Mouse (Mus musculus): Measurements from ENCODE around the gene Pigx. TPM values are rescaled to one million over a fixed set of nuclear protein-coding genes. Genes with fewer than 3 reads are reported as not detected.

Gene Pigx
- total and polyA plus RNA-seq, 3 experiments: 12.4 to 21.2 (median 21.0) TPM

- Histone ChIP-seq H3K36me3 (ENCODE audit: control insufficient read depth, insufficient read depth, low read length) (no peaks in the 10 kb centered on the region), H3K9ac (ENCODE audit: low read depth, low read length) (no peak overlapping the region), H3K27ac (no peak overlapping the region), H3K79me2 (replicated peaks; ENCODE audit: control insufficient read depth, insufficient read depth, low read length) (no peaks in the 10 kb centered on the region), H3K4me1 (ENCODE audit: control insufficient read depth, insufficient read depth, low read length) (peaks cover 1% of the 10 kb centered on the region; the same call in 1 of the 2 replicates), H3K27me3 (ENCODE audit: control insufficient read depth, insufficient read depth, low read length) (no peaks in the 10 kb centered on the region), H3K4me3 (no peak overlapping the region)
- intact Hi-C loops (cut with DNase I): no loop called here
- TF ChIP-seq EP300 (IDR thresholded peaks at IDR 0.05; ENCODE audit: insufficient read depth, low read depth, low read length) (no peak), POLR2A (IDR thresholded peaks at IDR 0.05; ENCODE audit: insufficient read depth, low read depth, low read length) (no peak), CTCF (IDR thresholded peaks at IDR 0.05) (no peak)
- 89% methylated on average over 3 of the region's 3 CpGs for WGBS
- DNase-seq: no peak
These were observed 33.6 kb upstream of the Pigx start for GRCm38 (mm10) chr16:32133148-32133547.

DNA sequence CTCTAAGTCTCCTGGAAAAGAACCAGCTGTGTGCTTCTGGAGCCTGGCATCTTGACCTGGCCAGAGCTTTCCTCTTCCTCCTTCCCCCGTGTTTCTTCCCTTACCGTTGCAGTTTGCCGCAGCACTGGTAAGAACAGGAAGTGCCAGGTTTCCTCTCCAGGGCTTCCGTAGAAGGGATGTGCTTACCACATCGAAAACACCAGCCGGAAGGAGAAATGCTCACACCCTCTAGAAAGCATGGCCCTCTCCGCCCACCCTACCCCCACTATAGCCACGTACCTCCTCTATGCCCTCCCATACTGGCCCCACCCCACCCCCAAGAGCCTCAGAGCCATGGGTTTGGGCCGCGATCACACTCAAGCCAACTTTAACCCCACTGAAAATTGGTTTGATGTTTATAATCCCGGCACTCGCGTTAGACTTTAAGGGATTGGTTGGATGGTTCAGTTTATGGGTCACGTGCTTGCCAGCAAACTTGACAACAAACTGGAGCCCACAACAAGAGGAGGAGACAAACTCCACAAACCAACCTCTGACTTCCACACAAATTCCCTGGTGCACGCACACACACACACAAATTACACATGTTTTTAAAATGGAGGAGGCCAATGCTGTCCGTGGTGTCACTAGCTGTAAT, 30.8 kb upstream of the Pigx start:
- TF ChIP-seq POLR2A (IDR thresholded peaks at IDR 0.05; ENCODE audit: insufficient read depth, low read depth, low read length) (peak; percentile 49; the same call in 1 of the 2 replicates), CTCF (IDR thresholded peaks at IDR 0.05) (no peak), EP300 (IDR thresholded peaks at IDR 0.05; ENCODE audit: insufficient read depth, low read depth, low read length) (0 out of 2 replicates have a peak, but pooled peaks have one; percentile 54)

DNA sequence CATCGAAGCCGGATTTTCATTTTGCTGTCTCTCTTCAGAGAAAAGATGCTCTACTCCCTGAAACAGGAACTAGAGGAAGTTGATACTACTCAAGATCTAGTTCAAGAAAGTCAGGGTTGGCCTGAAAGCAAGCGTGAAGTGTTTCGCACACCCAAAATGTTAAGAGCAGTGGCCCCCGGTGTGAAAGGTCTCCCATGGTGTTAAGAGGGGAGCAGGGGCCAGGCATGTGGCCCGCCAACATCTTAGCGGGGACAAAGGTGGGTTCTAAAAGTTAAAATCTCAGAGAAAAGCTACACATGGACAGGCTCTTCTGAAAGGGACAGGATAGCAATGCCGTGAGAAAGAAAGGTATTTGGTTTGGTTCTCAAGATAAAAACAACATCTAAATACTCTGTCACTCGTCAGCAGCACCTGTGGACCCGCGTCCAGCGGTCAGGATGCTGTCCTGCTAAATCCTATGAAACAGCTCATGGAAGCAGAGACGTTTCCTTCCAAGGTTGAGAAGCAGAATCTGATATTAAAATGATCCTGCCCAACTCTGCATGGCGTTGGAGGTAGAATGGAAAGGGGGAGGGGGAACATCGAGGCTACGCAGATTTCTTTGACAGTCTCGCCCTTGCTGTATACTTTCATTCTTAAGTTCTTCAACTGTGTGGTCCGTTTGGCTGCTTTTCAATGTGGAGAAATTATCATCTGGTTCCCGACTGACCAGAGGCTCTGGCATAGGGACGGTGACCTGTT, 30.1 kb upstream of the Pigx start:
- intact Hi-C loops (cut with DNase I): loop anchor here (2.0 kb wide), 1 partner anchor 47 kb away; no protein-coding TSS in a partner anchor
- TF ChIP-seq CTCF (IDR thresholded peaks at IDR 0.05) (no peak), POLR2A (IDR thresholded peaks at IDR 0.05; ENCODE audit: insufficient read depth, low read depth, low read length) (no peak), EP300 (IDR thresholded peaks at IDR 0.05; ENCODE audit: insufficient read depth, low read depth, low read length) (no peak)
- H3K27me3 ChIP-seq (ENCODE audit: control insufficient read depth, insufficient read depth, low read length): no peaks in the 10 kb centered on the region
- no peaks in the 10 kb centered on the region for H3K36me3 ChIP-seq (ENCODE audit: control insufficient read depth, insufficient read depth, low read length)
- no peaks in the 10 kb centered on the region for H3K79me2 ChIP-seq (replicated peaks; ENCODE audit: control insufficient read depth, insufficient read depth, low read length)
- peak overlapping the region; percentile 2 for H3K9ac ChIP-seq (ENCODE audit: low read depth, low read length)
- 43% methylated on average over 20 of the region's 20 CpGs for WGBS
- peaks cover 4% of the 10 kb centered on the region for H3K4me1 ChIP-seq (ENCODE audit: control insufficient read depth, insufficient read depth, low read length)
- H3K4me3 ChIP-seq: peak overlapping the region; percentile 45
- no peak for DNase-seq
- H3K27ac ChIP-seq: peak overlapping the region; percentile 65

More for the DNA sequence above, 30.8 kb upstream of the Pigx start:
- Histone ChIP-seq H3K4me3 (peak overlapping the region; percentile 45), H3K4me1 (ENCODE audit: control insufficient read depth, insufficient read depth, low read length) (peaks cover 4% of the 10 kb centered on the region), H3K27ac (peak overlapping the region; percentile 65), H3K27me3 (ENCODE audit: control insufficient read depth, insufficient read depth, low read length) (no peaks in the 10 kb centered on the region), H3K79me2 (replicated peaks; ENCODE audit: control insufficient read depth, insufficient read depth, low read length) (no peaks in the 10 kb centered on the region), H3K9ac (ENCODE audit: low read depth, low read length) (peak overlapping the region; percentile 2), H3K36me3 (ENCODE audit: control insufficient read depth, insufficient read depth, low read length) (no peaks in the 10 kb centered on the region)
- intact Hi-C loops (cut with DNase I): loop anchor here (2.0 kb wide), 1 partner anchor 46 kb away; no protein-coding TSS in a partner anchor
- 39% methylated on average over 16 of the region's 16 CpGs for WGBS
- DNase-seq: peak; percentile 55 to 76

DNA sequence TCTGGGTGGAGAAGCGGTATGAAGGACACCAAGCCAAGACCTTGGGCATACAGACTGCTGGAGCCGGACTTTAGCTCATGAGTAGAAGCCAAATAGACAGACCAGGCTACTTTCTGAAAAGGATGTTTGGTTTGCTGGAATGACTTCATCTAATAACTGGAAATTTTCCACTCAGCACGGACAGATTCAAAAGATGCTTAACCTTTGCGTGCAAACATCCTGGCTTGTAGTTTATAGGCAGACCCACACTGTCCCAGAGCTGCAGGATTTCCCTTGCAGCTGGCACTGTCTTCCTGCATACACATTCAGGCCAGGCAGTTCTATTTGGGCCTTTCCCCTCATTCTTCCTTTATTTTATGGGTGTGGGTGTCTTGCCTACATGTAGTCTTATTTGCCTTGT, 27.5 kb upstream of the Pigx start:
- no peak overlapping the region for H3K9ac ChIP-seq (ENCODE audit: low read depth, low read length)
- DNase-seq: no peak
- TF ChIP-seq CTCF (IDR thresholded peaks at IDR 0.05) (no peak), POLR2A (IDR thresholded peaks at IDR 0.05; ENCODE audit: insufficient read depth, low read depth, low read length) (no peak), EP300 (IDR thresholded peaks at IDR 0.05; ENCODE audit: insufficient read depth, low read depth, low read length) (no peak)
- peaks cover 6% of the 10 kb centered on the region for H3K4me1 ChIP-seq (ENCODE audit: control insufficient read depth, insufficient read depth, low read length)
- H3K4me3 ChIP-seq: no peak overlapping the region
- no peak overlapping the region for H3K27ac ChIP-seq
- WGBS: 53% methylated on average over 4 of the region's 4 CpGs
- H3K27me3 ChIP-seq (ENCODE audit: control insufficient read depth, insufficient read depth, low read length): no peaks in the 10 kb centered on the region
- no peaks in the 10 kb centered on the region for H3K79me2 ChIP-seq (replicated peaks; ENCODE audit: control insufficient read depth, insufficient read depth, low read length)
- no peaks in the 10 kb centered on the region for H3K36me3 ChIP-seq (ENCODE audit: control insufficient read depth, insufficient read depth, low read length)
- intact Hi-C loops (cut with DNase I): no loop called here

DNA sequence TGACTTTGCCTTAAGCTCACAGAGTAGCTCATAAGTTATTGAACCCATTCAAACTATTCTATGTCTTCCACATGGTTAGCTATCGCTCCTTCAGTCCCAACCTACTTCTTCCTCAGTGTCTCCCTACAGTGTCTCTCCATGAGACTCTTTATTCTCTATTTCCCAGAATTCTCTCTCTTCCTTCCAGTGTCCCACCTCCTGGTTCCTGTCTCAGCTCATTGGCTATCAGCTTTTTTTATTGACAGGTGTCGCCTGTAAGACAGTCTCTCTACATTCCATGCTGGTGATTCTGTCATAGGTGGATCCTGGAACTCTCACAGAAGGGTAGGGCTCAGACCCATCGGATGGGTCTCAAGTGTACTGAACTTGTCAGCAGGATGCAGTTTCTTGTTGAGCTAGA, 25.8 kb upstream of the Pigx start:
- Histone ChIP-seq H3K9ac (ENCODE audit: low read depth, low read length) (no peak overlapping the region), H3K79me2 (replicated peaks; ENCODE audit: control insufficient read depth, insufficient read depth, low read length) (no peaks in the 10 kb centered on the region), H3K27me3 (ENCODE audit: control insufficient read depth, insufficient read depth, low read length) (no peaks in the 10 kb centered on the region), H3K27ac (no peak overlapping the region), H3K4me1 (ENCODE audit: control insufficient read depth, insufficient read depth, low read length) (peaks cover 4% of the 10 kb centered on the region), H3K36me3 (ENCODE audit: control insufficient read depth, insufficient read depth, low read length) (no peaks in the 10 kb centered on the region), H3K4me3 (no peak overlapping the region)
- no peak for DNase-seq
- 81% methylated on average over 3 of the region's 3 CpGs for WGBS
- TF ChIP-seq EP300 (IDR thresholded peaks at IDR 0.05; ENCODE audit: insufficient read depth, low read depth, low read length) (no peak), POLR2A (IDR thresholded peaks at IDR 0.05; ENCODE audit: insufficient read depth, low read depth, low read length) (no peak), CTCF (IDR thresholded peaks at IDR 0.05) (no peak)
- intact Hi-C loops (cut with DNase I): no loop called here
